Mouse (Mus musculus): ENCODE results near the gene Kcnip4.

DNA sequence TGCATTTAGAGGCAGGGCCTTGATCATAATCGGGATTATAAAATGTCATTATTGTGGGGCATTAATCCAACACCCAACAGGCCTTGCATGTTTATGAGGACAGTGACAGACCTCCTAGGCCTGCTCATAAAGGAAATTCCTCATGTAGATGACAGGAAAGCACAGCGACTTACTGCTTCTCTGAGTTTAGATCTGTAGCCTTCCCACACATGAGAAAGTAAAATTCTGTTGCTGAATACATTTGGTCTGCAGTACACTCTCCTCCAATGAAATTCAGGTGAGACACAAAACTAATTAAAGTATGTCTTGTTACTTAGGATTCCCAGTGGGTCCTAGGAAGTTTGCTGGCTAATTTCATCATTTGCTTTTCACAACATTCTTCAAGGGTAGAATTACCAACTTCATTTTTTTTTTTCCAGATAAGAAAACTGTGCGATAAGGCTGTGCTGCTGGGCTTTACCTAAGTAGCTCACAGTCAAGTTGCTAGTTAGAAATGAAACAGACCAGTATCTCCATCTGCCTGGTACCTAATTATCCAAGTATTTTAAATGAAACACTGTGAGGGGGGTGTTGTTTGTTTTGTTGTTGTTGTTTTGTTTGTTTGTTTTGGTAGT is 1033.7 kb downstream of the Kcnip4 start:
- TF ChIP-seq POLR2A (IDR thresholded peaks at IDR 0.05; ENCODE audit: low read depth, low read length) (no peak), CTCF (IDR thresholded peaks at IDR 0.05; ENCODE audit: extremely low read depth, insufficient read depth, insufficient read length, insufficient replicate concordance) (no peak)
